Mouse (Mus musculus): ENCODE results near the gene Chil1. TPM values are rescaled to one million over a fixed set of nuclear protein-coding genes. Genes with fewer than 3 reads are reported as not detected.

Chil1 gene
- total and polyA plus RNA-seq, 3 experiments: 1.7 to 6.7 (median 6.1) TPM

DNA sequence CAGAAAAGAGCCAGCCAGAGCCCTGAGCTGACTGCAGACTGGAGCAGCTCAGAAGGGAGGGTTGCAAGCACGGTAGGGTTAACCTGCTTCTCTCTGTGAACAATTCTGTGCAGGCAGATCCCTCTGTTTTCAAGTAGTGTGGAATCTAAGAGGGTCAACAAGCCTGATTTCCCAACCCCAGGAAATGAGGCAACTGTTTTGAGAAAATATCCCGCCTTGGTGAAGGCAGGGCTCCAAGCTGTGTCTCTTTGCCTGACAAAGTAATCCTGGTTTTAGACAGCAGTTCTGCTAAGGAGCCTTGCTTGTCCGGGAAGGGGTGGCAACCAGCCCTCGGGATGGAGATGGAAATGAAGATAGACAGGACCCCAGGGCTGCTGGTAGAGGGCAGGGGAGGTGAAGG lies 17.5 kb upstream of the Chil1 start (continued):
- TF ChIP-seq GABPA (IDR thresholded peaks at IDR 0.05; ENCODE audit: insufficient replicate concordance, low read depth, low read length): no peak
- TF ChIP-seq CTCF (conservative IDR thresholded peaks at IDR 0.05 in 1 of 2, IDR thresholded peaks at IDR 0.05 in 1 of 2; ENCODE audit: low read depth in 2 of 2, low read length in 2 of 2): no peak
- no peak for TF ChIP-seq ZC3H11A (IDR thresholded peaks at IDR 0.05; ENCODE audit: low read depth, low read length)
- TF ChIP-seq SIN3A (IDR thresholded peaks at IDR 0.05; ENCODE audit: low read length): no peak
- TF ChIP-seq CHD2 (IDR thresholded peaks at IDR 0.05; ENCODE audit: low read length): no peak

DNA sequence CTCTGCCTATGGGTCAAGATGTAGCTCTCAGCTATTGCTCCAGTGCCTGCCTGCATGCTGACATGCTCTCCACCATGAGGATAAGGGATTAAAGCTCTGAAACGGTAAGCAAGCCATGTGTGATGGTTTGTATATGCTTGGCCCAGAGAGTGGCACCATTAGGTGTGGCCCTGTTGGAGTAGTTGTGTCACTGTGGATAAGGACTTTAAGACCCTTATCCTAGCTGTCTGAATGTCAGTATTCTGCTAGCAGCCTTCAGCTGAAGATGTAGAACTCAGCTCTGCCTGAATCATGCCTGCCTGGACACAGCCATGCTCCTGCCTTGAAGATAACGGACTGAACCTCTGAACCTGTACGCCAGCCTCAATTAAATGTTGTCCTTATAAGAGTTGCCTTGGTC lies 15.4 kb upstream of the Chil1 start:
- H3K27me3 ChIP-seq (replicated peaks): no peaks in the 10 kb centered on the region
- H3K27ac ChIP-seq (ENCODE audit: insufficient read depth, low read depth): no peak overlapping the region
- dilution Hi-C loops (cut with MboI; ENCODE audit: extremely low pct_ligation_motif_present, extremely low pct_unique_long_range_greater_than_20kb, low sequenced_read_pairs): no loop called here
- H3K79me2 ChIP-seq (replicated peaks; ENCODE audit: control insufficient read depth, extremely low read depth, insufficient read depth, poor library complexity, severe bottlenecking): no peaks in the 10 kb centered on the region
- H3K9ac ChIP-seq (ENCODE audit: insufficient read depth, low read depth): no peak overlapping the region
- in situ Hi-C loops (cut with MboI; ENCODE audit: low pct_ligation_motif_present, low pct_unique_long_range_greater_than_20kb, low sequenced_read_pairs): no loop called here
- peaks cover 10% of the 10 kb centered on the region for H3K9me3 ChIP-seq (replicated peaks; ENCODE audit: low read length)
- H3K4me3 ChIP-seq (replicated peaks in 1 of 3; ENCODE audit: low read depth in 2 of 3, low read length in 2 of 3, poor library complexity in 1 of 3): no peak overlapping the region
- H3K4me2 ChIP-seq (ENCODE audit: insufficient read depth, low read depth, poor library complexity, severe bottlenecking): no peak overlapping the region
- H3K36me3 ChIP-seq (replicated peaks in 1 of 2; ENCODE audit: control insufficient read depth in 1 of 2, insufficient read depth in 1 of 2, low read length in 1 of 2): no peaks in the 10 kb centered on the region
- DNase-seq (ENCODE audit: extremely low read depth): no peak
- 0 out of 4 replicates have a peak, but pooled peaks cover 0 to 3% of the 10 kb centered on the region in 2 experiments for H3K4me1 ChIP-seq (ENCODE audit: control insufficient read depth in 1 of 2, insufficient read depth in 2 of 2)
- TF ChIP-seq MEF2A (IDR thresholded peaks at IDR 0.05; ENCODE audit: borderline replicate concordance, low read depth, low read length) (no peak), HCFC1 (IDR thresholded peaks at IDR 0.05; ENCODE audit: low read depth, low read length) (no peak), EP300 (IDR thresholded peaks at IDR 0.05; ENCODE audit: low read length) (no peak), JUN (IDR thresholded peaks at IDR 0.05; ENCODE audit: insufficient read depth, low read depth, low read length) (no peak), ZC3H11A (IDR thresholded peaks at IDR 0.05; ENCODE audit: low read depth, low read length) (no peak), GABPA (IDR thresholded peaks at IDR 0.05; ENCODE audit: insufficient replicate concordance, low read depth, low read length) (no peak), MAFK (IDR thresholded peaks at IDR 0.05; ENCODE audit: insufficient replicate concordance, low read length) (no peak), ELF1 (IDR thresholded peaks at IDR 0.05; ENCODE audit: low read depth, low read length) (no peak), PAX5 (IDR thresholded peaks at IDR 0.05; ENCODE audit: low read length) (no peak), POLR2A (IDR thresholded peaks at IDR 0.05; ENCODE audit: low read depth, low read length) (no peak), MYC (IDR thresholded peaks at IDR 0.05; ENCODE audit: low read depth, low read length) (no peak), CHD1 (IDR thresholded peaks at IDR 0.05; ENCODE audit: low read depth, low read length) (no peak), ZKSCAN1 (IDR thresholded peaks at IDR 0.05; ENCODE audit: borderline replicate concordance, low read depth, low read length) (no peak), RAD21 (IDR thresholded peaks at IDR 0.05; ENCODE audit: low read depth, low read length) (no peak)

DNA sequence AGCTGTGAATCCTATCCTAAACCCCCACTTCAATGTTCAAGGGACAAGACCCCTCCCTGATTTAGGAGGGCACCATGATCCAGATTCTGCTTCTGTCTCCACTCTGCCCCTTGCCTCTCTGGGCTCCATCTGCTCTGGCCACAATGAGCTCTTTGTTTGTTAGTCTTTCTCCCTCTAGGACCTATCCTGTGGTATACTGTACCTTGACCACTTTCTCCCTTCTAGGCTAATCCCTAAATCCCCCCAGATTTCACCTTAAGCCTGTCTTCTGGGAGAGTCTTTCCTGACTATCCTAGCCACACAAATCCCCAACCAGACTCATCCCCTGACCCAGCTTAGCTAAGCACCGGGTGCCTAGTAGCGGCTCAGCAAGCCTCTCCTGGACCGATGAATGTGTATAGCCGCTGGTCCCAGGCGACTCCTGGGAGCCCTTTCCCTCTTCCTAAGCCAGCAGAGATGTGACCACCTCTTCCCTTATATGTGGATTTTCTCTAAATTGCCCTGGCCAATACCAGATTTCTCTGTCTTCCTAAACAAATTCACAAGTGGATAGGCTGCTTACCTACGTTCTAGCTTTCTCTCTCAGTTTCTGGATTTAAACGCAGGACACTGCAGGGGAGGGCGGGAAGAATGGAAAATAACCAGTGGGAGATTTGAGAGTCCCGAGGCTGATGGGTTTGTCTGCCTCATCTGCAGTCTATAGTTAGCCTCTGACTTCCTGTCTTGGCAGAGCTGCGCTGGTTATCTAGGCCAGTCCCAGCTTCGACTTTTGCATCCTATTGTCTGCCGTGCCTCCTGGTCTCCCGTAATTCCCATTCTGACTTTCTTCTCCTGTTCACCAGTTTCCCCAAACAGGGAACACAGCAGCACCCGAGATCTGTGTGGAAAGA lies 14.3 kb upstream of the Chil1 start:
- H3K79me2 ChIP-seq (replicated peaks; ENCODE audit: control insufficient read depth, extremely low read depth, insufficient read depth, poor library complexity, severe bottlenecking): no peaks in the 10 kb centered on the region
- TF ChIP-seq KAT2A (IDR thresholded peaks at IDR 0.05; ENCODE audit: insufficient replicate concordance, low read length) (no peak), MXI1 (IDR thresholded peaks at IDR 0.05; ENCODE audit: low read depth, low read length) (no peak), RCOR1 (conservative IDR thresholded peaks at IDR 0.05; ENCODE audit: low read depth, low read length) (no peak), EP300 (IDR thresholded peaks at IDR 0.05; ENCODE audit: low read length) (no peak), MAZ (IDR thresholded peaks at IDR 0.05; ENCODE audit: low read depth, low read length) (no peak), ZKSCAN1 (IDR thresholded peaks at IDR 0.05; ENCODE audit: borderline replicate concordance, low read depth, low read length) (no peak), IRF4 (IDR thresholded peaks at IDR 0.05; ENCODE audit: low read depth, low read length) (no peak), MYC (IDR thresholded peaks at IDR 0.05; ENCODE audit: low read depth, low read length) (no peak), USF1 (IDR thresholded peaks at IDR 0.05; ENCODE audit: low read depth, low read length) (no peak), MAX (IDR thresholded peaks at IDR 0.05; ENCODE audit: low read length) (no peak), MEF2A (IDR thresholded peaks at IDR 0.05; ENCODE audit: borderline replicate concordance, low read depth, low read length) (no peak), E2F4 (IDR thresholded peaks at IDR 0.05; ENCODE audit: insufficient replicate concordance, low read depth, low read length) (no peak)
- H3K36me3 ChIP-seq (replicated peaks in 1 of 2; ENCODE audit: control insufficient read depth in 1 of 2, insufficient read depth in 1 of 2, low read length in 1 of 2): no peaks in the 10 kb centered on the region
- no peak overlapping the region for H3K9ac ChIP-seq (ENCODE audit: insufficient read depth, low read depth)
- H3K27me3 ChIP-seq (replicated peaks): no peaks in the 10 kb centered on the region
- H3K4me2 ChIP-seq (ENCODE audit: insufficient read depth, low read depth, poor library complexity, severe bottlenecking): no peak overlapping the region
- in situ Hi-C loops (cut with MboI; ENCODE audit: low pct_ligation_motif_present, low pct_unique_long_range_greater_than_20kb, low sequenced_read_pairs) (no loop called here), dilution Hi-C loops (cut with MboI; ENCODE audit: extremely low pct_ligation_motif_present, extremely low pct_unique_long_range_greater_than_20kb, low sequenced_read_pairs) (no loop called here)
- H3K27ac ChIP-seq (ENCODE audit: insufficient read depth, low read depth): no peak overlapping the region
- H3K9me3 ChIP-seq (replicated peaks; ENCODE audit: low read length): peaks cover 10% of the 10 kb centered on the region
- H3K4me3 ChIP-seq (replicated peaks in 1 of 3; ENCODE audit: low read depth in 2 of 3, low read length in 2 of 3, poor library complexity in 1 of 3): no peak overlapping the region
- H3K4me1 ChIP-seq (ENCODE audit: control insufficient read depth in 1 of 2, insufficient read depth in 2 of 2): 0 out of 4 replicates have a peak, but pooled peaks cover 0 to 3% of the 10 kb centered on the region in 2 experiments
- no peak for DNase-seq (ENCODE audit: extremely low read depth)
